ENCODE assay signal across 8 mouse cellular contexts in genomic region chr2:122368081-122368971, GRCm38 (mm10). TPM values are rescaled to one million over a fixed set of nuclear protein-coding genes. Genes with fewer than 3 reads are reported as not detected.
A peak's percentile ranks its signal among the peaks of the same experiment; 100 is the strongest.
DNase-seq lines count a peak whose midpoint lies in the region; ATAC-seq lines count a peak whose summit lies in the region.

No protein-coding gene starts in this region.

- ATAC-seq in heart, embryonic 13.5 days (ENCODE audit: extremely low read depth, insufficient number of reproducible peaks, low FRiP score, low TSS enrichment), result peak; percentile 58
- ATAC-seq in activated CD4-positive, CD25-positive, alpha-beta regulatory T cell, adult 4 months, result peak; percentile 10
- peak; percentile 61 for ATAC-seq in forebrain, embryonic 13.5 days
- peak; percentile 68 for ATAC-seq in kidney, embryonic 14.5 days (ENCODE audit: low FRiP score, low TSS enrichment)

- 2% methylated on average over 40 of the region's 55 CpGs for WGBS in heart, embryonic 13.5 days
- WGBS in forebrain, embryonic 13.5 days, result 1% methylated on average over 44 of the region's 55 CpGs
- WGBS in kidney, embryonic 14.5 days, result under 1% methylated on average over 42 of the region's 55 CpGs

- peaks cover 8% of the 10 kb centered on the region for H3K36me3 ChIP-seq in heart, embryonic 13.5 days
- H3K36me3 ChIP-seq in forebrain, embryonic 13.5 days (ENCODE audit: poor library complexity, severe bottlenecking), result peaks cover 11% of the 10 kb centered on the region; the same call in 1 of the 2 replicates
- H3K36me3 ChIP-seq in kidney, embryonic 14.5 days (ENCODE audit: control insufficient read depth, insufficient read depth, low read length), result no peaks in the 10 kb centered on the region

- peak overlapping the region; percentile 96 for H3K9ac ChIP-seq in heart, embryonic 13.5 days
- H3K9ac ChIP-seq in forebrain, embryonic 13.5 days, result peak overlapping the region; percentile 94
- H3K9ac ChIP-seq in kidney, embryonic 14.5 days (ENCODE audit: low read depth, low read length), result peak overlapping the region; percentile 85

- H3K27ac ChIP-seq in heart, embryonic 13.5 days (replicated peaks), result peak overlapping the region; percentile 54; the same call in 1 of the 2 replicates
- H3K27ac ChIP-seq in forebrain, embryonic 13.5 days, result peak overlapping the region; percentile 31; the same call in 1 of the 2 replicates
- H3K27ac ChIP-seq in kidney, embryonic 14.5 days (ENCODE audit: low read depth, low read length), result peak overlapping the region; percentile 37; the same call in 1 of the 2 replicates

- H3K27me3 ChIP-seq in heart, embryonic 13.5 days (replicated peaks), result peaks cover 24% of the 10 kb centered on the region
- H3K27me3 ChIP-seq in forebrain, embryonic 13.5 days, result peaks cover 12% of the 10 kb centered on the region
- H3K27me3 ChIP-seq in kidney, embryonic 14.5 days (ENCODE audit: control insufficient read depth, insufficient read depth, low read length), result peaks cover 8% of the 10 kb centered on the region

- peak overlapping the region; percentile 87 for H3K4me2 ChIP-seq in heart, embryonic 13.5 days
- peak overlapping the region; percentile 88 for H3K4me2 ChIP-seq in forebrain, embryonic 13.5 days
- H3K4me2 ChIP-seq in kidney, embryonic 14.5 days (replicated peaks; ENCODE audit: low read depth, low read length), result peak overlapping the region; percentile 88

- H3K4me1 ChIP-seq in heart, embryonic 13.5 days, result peaks cover 37% of the 10 kb centered on the region
- peaks cover 37% of the 10 kb centered on the region for H3K4me1 ChIP-seq in forebrain, embryonic 13.5 days
- H3K4me1 ChIP-seq in kidney, embryonic 14.5 days (ENCODE audit: control insufficient read depth, insufficient read depth, low read length), result peaks cover 25% of the 10 kb centered on the region

- H3K9me3 ChIP-seq in heart, embryonic 13.5 days, result no peaks in the 10 kb centered on the region
- H3K9me3 ChIP-seq in forebrain, embryonic 13.5 days (replicated peaks), result no peaks in the 10 kb centered on the region
- H3K9me3 ChIP-seq in kidney, embryonic 14.5 days (ENCODE audit: control insufficient read depth, low read length), result no peaks in the 10 kb centered on the region

- H3K4me3 ChIP-seq in heart, embryonic 13.5 days, result peak overlapping the region; percentile 82
- H3K4me3 ChIP-seq in forebrain, embryonic 13.5 days, result peak overlapping the region; percentile 89
- peak overlapping the region; percentile 87 for H3K4me3 ChIP-seq in kidney, embryonic 14.5 days (ENCODE audit: low read length)

- no peak for DNase-seq in heart, adult 11 months
- DNase-seq in lung, postnatal 36 days, result peak; percentile 23
- peak; percentile 40 for DNase-seq in thymus, postnatal 25 days
- no peak for DNase-seq in urinary bladder, adult 18-20 months (ENCODE audit: low spot score in 2 of 2)

RNA-seq across cellular contexts. Expression of gene Shf, which starts 0.6 kb away (rescaled TPM):
- 1.8 and 2.3 TPM in 2 replicates for polyA plus RNA-seq in heart, embryonic 13.5 days (2015; fragmentation: Nextera tagmentation; extraction: Ambion mirVana)
- under 1 TPM in 1 of 2 experiments, not detected in 1; 0.33 TPM for polyA plus RNA-seq in activated CD4-positive, CD25-positive, alpha-beta regulatory T cell, adult 4 months (2017; shearing (Covaris generic))
- 6.2 and 6.8 TPM in 2 replicates for polyA plus RNA-seq in forebrain, embryonic 13.5 days (2015; fragmentation: Nextera tagmentation; extraction: Ambion mirVana)
- 3.5 and 5.5 TPM in 2 replicates for polyA plus RNA-seq in kidney, embryonic 14.5 days (2014; fragmentation: Nextera tagmentation; extraction: Ambion mirVana)

RNA-seq across cellular contexts. Expression of gene Duox1, which starts 52.9 kb away (rescaled TPM):
- 0.03 TPM in 1 of 2 replicates, not detected in the other for polyA plus RNA-seq in heart, embryonic 13.5 days (2015; fragmentation: Nextera tagmentation; extraction: Ambion mirVana)
- not detected for polyA plus RNA-seq in activated CD4-positive, CD25-positive, alpha-beta regulatory T cell, adult 4 months (2017; shearing (Covaris generic))
- polyA plus RNA-seq in forebrain, embryonic 13.5 days (2015; fragmentation: Nextera tagmentation; extraction: Ambion mirVana), result 0.04 TPM in 1 of 2 replicates, not detected in the other
- polyA plus RNA-seq in kidney, embryonic 14.5 days (2014; fragmentation: Nextera tagmentation; extraction: Ambion mirVana), result not detected in 2 replicates

RNA-seq across cellular contexts. Expression of gene Duoxa1, which starts 54.8 kb away (rescaled TPM):
- polyA plus RNA-seq in heart, embryonic 13.5 days (2015; fragmentation: Nextera tagmentation; extraction: Ambion mirVana), result 0.09 TPM in 1 of 2 replicates, not detected in the other
- polyA plus RNA-seq in activated CD4-positive, CD25-positive, alpha-beta regulatory T cell, adult 4 months (2017; shearing (Covaris generic)), result under 1 TPM in 1 of 2 experiments, not detected in 1; 0.25 TPM
- not detected in 2 replicates for polyA plus RNA-seq in forebrain, embryonic 13.5 days (2015; fragmentation: Nextera tagmentation; extraction: Ambion mirVana)
- polyA plus RNA-seq in kidney, embryonic 14.5 days (2014; fragmentation: Nextera tagmentation; extraction: Ambion mirVana), result not detected in 2 replicates

RNA-seq across cellular contexts. Expression of gene Slc28a2, which starts 58.0 kb away (rescaled TPM):
- polyA plus RNA-seq in heart, embryonic 13.5 days (2015; fragmentation: Nextera tagmentation; extraction: Ambion mirVana), result 0.17 and 0.48 TPM in 2 replicates
- 100 to 1,000 TPM in 1 of 2 experiments, 10 to 100 TPM in 1; 98.0 to 106 TPM for polyA plus RNA-seq in activated CD4-positive, CD25-positive, alpha-beta regulatory T cell, adult 4 months (2017; shearing (Covaris generic))
- not detected in 2 replicates for polyA plus RNA-seq in forebrain, embryonic 13.5 days (2015; fragmentation: Nextera tagmentation; extraction: Ambion mirVana)
- polyA plus RNA-seq in kidney, embryonic 14.5 days (2014; fragmentation: Nextera tagmentation; extraction: Ambion mirVana), result 0.39 and 0.47 TPM in 2 replicates

Comparison
In these comparisons a context has a peak if more than half of its experiments do, and no peak if none do; other contexts are left out.
1. ATAC-seq: peak in every context shown above with its lines; median percentile 68 in kidney, embryonic 14.5 days; 61 in forebrain, embryonic 13.5 days; 58 in heart, embryonic 13.5 days; 10 in activated CD4-positive, CD25-positive, alpha-beta regulatory T cell, adult 4 months.
2. DNase-seq: peak in lung, postnatal 36 days (single experiment) and thymus, postnatal 25 days (single experiment); none in heart, adult 11 months (single experiment) and urinary bladder, adult 18-20 months (0 of 2).
3. Peak in every context shown above with its lines, with median percentiles within 50 percentile points of each other: H3K27ac ChIP-seq, H3K4me2 ChIP-seq, H3K4me3 ChIP-seq and H3K9ac ChIP-seq.